Mouse (Mus musculus): ENCODE data around the gene Gng7.
"Not testable (repeated sequence)": the region's sequence is repeated elsewhere in the genome, so short reads cannot be mapped to it uniquely, and the experiment has no call there.

Gene Gng7

DNA sequence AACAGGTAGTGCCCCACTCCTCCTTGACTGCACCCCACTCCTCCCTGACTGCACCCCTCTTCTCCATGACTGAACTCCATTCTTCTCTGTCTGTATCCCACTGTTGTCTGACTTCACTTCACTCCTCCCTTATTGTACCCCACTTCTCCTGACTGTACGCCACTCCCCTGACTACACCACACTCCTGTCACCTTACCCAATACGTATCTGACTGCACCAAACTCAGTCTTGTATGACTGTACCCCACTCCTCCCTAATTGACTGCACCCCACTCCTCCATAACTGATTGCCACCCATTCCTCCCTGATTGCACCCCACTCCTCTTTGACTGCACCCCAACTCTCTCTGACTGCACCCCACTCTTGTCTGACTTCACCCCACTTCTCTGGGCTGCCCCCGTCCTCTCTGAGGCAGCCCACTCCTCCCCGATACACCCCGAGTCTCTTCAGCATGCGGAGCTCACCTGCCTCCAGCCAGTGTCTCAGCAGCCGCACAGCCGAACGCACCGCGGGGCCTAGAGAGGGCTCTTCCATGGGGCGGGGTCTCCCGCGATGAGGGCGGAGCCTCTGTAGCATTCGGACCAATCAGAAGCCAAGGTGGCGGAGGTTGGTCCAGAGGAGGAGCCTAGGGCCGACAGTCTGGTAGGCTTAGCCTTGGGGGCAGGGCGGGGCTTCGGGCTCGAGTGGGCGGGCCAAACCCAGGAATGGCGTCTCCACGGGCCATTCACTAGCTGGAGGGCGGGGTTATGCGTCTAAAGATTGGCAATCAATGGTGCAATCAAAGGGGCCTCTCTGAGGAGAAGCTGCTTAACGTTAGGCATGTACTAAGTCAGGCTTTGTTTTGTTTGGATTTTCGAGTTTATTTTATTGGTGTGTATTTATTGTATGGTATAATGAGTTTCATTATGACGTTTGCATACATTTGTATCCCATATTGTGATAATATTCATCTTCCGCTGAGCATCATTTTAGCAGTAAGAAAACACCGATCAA, at the start of gene Gng7:
Gng7 (minus strand) TSS at position 553 of the 992 bp plus-strand sequence.
- peak; percentile 92 for DNase-seq (ENCODE audit: low read depth, low spot score)

DNA sequence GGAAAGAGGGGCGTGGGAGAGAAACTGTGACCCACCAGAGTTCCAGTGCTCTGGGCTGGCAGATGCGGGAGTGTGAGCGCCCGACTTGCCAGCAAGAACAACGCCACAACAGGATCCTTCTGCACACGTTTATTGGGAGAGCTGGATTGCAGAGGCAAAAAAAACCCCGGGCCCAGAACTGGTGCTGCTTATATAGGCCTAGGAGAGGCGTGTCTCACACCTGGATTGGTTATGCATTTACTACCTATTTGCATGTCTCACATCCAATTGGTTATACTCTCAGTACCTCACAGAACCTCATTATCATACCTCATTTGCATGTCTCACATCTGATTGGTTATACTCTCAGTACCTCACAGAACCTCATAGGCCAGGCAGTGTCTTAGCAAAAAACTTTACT, 49.8 kb upstream of the Gng7 start:
- not testable (repeated sequence) for DNase-seq (ENCODE audit: low read depth, low spot score)

DNA sequence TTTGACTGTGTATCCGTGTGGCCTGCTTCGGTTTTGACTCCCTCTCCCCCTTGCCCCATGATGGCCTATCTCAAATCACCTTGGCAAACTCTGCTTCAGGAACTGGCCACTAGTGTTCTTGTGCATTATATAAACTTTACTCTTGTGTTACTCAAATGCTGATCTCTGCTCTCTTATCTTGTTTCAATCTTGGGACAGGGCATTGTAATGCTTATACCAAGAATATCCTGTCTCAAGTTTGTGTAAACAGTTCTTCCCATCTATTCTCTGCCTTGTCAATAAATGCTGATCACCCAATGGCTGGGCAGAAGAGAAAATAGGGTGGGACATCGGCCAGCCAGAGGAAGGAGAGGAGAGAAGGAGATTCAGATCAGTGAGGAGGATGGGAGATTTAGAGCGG, 48.0 kb upstream of the Gng7 start:
- DNase-seq (ENCODE audit: low read depth, low spot score), result no peak

DNA sequence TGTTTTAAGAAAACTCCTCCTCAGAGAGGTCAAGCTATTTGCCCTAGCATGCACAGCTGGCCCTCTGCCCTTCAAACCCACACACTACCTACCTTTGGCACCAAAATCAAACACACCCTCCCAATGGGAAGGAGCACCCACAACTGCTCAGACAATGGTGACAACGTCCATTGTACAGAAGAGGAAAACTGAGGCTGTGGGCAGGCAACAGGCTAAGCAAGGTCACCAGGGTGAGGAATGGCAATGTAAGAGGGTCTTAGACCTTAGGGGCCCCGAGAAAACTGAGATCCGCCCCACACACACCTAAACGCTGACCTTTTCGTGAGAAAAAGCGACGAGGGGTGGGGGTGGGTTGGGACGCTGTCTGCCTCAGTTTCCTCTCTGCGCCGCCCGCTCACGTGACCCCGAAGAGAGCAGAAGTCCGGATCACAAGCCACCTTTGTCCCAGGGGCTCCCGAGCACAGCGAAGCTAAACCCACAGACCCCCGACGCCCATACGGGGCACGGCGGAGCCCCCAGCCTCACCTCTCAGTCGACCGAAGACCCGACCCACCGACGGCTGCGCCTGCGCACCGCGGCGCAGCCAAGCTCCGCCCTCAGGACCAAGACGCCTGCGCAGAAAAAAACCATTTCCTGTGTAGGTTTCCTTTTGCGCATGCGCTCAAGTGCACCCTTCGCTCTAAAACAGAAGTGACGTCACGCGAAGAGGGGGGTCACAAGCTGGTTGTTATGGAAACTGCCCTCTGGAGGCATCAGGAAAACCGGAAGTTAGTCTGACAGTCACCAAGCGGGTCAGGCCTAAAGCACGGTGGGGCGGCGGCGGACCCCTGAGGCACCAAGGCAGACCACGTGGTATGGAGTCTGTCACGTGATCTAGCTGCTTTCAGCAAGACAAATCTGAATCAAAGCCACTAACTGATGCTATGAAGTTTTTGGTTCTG, 45.1 kb upstream of the Gng7 start, which contains the start of gene Sgta:
Sgta (minus strand) TSS at position 579 of the 941 bp plus-strand sequence.
- peak; percentile 100 for DNase-seq (ENCODE audit: low read depth, low spot score)

DNA sequence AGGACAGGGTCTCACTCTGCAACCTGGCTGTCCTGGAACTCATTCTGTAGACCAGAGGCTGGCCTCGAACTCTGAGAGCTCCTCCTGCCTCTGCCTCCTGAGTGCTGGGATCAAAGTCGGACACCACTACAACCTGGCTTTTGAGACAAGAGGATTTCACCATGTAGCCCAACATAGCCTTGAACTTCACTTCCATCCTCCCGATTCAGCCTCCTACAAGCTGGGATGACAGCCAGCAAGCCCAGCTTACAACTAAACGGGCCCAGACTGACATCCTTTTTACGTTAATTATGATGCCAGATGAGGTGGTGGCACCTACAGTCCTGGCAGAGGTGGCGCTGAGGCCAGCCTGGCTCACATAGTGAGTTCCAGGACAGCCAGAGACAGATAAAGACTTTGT, 44.2 kb upstream of the Gng7 start:
- DNase-seq (ENCODE audit: low read depth, low spot score), result no peak

DNA sequence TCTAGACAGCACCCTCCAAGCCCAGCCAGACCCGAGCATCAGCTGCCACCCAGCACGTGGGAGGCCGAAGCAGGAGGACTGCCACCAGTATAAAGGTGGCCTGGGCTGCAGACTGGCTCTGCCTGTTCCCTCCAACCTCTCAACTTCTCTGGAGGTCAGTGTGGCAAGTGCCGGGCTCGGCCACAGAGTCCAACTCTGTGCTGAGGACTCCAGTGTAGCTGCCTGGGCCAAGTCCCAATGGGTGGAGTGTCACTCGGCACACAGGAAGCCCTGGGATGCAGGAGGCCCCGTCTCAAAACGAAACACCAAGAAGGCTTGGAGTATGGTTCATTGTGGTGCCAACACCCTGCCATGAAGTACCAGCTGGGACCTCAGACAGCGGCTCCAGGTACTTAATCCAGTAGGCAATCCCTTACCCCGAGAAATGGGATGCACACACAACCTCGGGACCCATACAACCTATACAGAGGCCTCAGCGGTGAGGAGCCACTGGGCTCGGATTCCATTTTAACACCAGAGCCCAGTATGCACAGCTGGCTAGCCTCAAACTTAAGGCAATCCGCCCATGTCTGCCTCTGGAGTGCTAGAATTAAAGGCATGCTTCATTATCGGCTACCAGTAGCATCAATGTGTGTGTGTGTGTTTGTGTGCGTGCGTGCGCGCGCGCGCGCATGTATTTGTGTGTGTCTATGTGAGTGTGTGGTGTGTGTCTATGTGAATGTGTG, 42.8 kb upstream of the Gng7 start:
- DNase-seq (ENCODE audit: low read depth, low spot score), result no peak

DNA sequence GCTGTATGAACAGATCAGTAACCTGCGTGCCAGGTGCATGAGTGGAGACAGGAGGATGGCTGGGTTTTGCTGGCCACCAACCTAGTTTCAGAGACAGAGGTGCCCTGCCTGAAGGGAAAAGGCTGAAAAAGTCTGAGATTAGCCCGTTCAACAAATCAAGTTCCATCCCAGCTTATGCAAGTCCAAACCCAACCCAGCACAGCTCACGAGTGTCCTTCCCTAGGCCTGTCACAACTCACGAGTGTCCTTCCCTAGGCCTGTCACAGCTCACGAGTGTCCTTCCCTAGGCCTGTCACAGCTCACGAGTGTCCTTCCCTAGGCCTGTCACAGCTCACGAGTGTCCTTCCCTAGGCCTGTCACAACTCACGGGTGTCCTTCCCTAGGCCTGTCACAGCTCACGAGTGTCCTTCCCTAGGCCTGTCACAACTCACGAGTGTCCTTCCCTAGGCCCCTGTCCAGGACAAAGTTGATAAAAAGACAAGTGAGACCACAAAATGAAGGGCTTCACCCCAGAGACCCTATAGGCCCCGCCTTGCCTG, 41.1 kb upstream of the Gng7 start:
- not testable (repeated sequence) for DNase-seq (ENCODE audit: low read depth, low spot score)

DNA sequence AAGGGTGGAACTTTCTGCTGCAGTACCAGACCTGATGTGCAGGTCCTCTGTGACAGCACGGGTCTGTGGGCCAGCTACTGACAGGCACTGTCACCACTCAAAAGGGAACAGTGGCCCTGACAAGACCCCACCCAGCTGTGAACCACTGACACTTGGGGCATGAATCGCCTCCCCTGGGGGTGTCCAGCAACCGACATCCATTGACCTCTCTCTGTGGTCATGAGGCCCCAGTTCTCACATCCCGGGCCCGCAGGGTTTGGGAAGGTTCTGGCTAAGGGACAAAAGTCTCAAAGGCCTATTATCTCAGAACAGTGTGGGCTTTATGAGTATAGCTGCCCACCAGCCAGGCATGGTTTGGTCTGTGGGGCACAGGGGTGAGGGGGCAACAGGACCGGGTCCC, 40.4 kb upstream of the Gng7 start:
- DNase-seq (ENCODE audit: low read depth, low spot score), result no peak

DNA sequence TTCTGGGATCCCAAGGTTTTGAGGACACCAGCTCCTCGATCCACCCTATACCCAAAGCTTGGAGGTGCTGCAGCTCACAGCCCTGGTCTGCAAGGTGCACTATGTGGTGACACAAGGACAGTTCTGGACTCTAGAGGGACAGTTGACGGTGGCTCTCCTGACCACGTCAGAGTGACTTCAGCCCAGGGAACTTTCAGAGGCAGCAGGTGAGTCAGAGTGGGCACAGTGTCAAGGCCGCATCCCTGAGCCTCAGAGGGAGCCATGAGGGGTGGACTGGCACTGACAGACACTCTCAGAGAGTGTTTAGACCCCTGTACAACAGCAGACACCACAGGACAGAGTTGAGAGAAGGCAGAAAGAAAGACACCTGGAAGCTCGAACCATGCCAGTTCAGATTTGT, 37.8 kb upstream of the Gng7 start:
- no peak for DNase-seq (ENCODE audit: low read depth, low spot score)

DNA sequence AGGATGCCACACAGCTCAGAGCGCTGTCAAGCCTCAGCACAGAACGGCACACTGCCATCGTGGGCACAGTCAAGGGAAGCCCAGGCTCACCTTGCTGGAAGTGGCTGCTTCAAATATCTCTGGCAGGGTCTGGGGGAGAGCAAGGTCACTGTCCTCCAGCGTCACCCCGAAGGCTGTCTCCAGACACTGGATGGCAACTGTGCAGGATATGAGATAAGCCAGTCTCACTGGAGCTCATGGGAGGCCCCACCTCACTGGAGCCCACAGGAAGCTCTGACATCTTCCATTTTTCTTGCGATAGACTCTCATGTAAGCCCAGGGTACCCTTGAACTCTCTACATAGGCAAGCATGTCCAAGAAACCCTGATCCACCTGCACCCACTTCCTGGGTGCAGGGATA, 36.4 kb upstream of the Gng7 start:
- no peak for DNase-seq (ENCODE audit: low read depth, low spot score)

DNA sequence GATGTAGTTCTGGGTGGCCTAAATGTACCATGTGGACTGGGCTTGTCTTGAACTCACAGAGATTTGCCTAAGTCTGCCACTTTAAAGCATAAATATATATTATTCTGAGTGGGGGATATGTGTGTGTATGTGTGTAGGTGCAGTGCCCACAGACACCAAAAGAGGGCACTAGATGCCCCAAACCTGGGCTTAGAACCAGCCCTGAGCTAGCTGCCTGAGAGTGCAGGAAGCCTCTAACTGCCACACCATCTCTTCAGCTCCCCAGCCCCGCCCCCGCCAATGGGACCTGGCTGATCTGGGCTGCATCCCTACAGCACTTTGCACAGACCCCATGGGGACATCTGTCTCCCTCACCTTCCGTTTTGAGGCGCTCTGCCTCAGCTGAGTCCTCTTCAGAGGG, 35.9 kb upstream of the Gng7 start:
- DNase-seq (ENCODE audit: low read depth, low spot score), result no peak

DNA sequence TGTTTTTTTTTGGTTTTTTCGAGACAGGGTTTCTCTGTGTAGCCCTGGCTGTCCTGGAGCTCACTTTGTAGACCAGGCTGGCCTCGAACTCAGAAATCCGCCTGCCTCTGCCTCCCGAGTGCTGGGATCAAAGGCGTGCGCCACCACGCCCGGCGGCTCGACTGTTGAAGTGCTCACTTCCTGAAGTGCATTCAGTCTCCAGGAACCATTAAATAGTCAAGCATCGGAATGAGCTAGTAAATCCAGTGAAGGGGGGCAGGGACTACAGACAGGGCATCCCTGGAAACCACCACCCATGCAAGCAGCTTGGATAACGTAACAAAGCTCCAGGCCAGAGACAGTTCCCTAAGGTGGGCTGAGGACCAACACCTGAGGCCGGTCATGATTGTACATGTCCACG, 30.5 kb upstream of the Gng7 start:
- DNase-seq (ENCODE audit: low read depth, low spot score), result not testable (repeated sequence)

DNA sequence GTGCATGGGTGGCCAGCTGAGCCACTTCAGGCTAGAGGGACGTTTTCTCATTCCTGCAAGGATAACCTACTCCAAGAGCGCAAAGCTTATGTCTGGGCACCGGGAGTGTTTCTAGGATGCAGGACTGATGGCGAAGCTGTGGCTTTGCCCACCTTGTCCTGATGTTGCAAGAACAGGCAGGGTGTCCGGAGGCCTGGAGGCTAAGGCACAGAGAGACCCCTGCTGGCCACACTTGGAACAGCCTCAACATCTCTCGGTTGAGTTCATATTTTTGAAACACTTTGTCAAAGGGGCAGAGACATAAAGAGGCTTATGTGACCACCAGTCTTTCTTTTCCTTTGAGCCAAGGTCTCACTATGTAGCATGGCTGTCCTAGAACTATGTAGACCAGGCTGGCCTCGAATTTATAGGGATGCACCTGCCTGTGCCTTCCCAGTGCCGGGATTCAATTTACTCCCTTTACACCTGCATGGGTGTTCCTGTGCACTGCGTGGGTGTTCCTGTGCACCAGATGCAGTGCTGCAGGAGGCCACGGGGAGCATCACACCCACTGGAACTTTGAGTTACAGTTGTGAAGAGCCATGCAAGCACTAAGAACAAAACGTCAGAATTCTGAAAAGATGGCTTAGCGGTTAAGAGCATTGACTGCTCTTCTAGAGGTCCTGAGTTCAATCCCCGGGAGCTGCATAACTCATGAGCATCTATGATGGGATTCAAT, 26.9 kb upstream of the Gng7 start:
- no peak for DNase-seq (ENCODE audit: low read depth, low spot score)

DNA sequence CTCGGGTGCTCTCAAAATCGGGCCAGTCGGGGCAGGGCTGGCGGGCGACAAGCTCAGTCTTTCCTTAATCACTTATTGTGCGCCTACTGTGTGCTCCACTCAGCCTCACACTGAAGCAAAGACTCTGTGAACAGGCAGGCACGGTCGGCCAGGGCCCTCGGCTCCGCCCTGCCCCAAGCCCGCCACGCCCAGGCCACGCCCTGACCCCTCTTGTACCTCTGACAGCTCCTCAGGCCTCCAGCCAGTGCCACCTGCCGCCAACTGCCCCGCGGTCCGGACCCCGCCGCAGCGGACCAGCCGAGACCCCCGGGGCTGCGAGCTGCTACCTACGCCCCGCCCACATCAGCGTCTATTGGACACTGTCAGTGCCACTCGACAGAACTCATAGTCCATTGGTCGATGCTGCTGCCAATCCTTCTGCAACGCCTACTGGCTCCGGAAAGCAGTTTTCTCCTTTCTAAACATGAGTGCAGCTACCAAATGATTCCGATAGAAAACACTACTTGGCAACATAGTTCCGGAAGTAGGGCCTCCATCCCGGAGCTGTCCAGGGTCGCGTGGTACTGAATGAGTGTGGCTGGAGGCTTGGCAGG, 22.3 kb upstream of the Gng7 start, which contains the start of gene Slc39a3:
Slc39a3 (minus strand) TSS at position 439 of the 593 bp plus-strand sequence.
- peak; percentile 96 for DNase-seq (ENCODE audit: low read depth, low spot score)

DNA sequence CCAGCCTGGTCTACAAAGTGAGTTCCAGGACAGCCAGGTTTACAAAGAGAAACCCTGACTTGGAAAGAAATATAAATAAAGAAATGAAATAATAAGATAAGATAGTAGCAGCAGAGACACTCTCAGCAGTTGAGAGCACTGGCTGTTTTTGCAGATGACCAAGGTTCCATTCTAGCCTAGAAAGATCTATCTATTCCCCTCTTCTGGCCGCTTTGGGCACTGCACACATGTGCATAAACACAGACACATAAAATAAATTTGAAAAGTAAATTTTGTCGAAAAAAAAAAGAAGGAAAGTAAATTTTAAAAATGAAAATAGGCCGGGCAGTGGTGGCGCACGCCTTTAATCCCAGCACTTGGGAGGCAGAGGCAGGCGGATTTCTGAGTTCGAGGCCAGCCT, 21.5 kb upstream of the Gng7 start:
- DNase-seq (ENCODE audit: low read depth, low spot score), result no peak

DNA sequence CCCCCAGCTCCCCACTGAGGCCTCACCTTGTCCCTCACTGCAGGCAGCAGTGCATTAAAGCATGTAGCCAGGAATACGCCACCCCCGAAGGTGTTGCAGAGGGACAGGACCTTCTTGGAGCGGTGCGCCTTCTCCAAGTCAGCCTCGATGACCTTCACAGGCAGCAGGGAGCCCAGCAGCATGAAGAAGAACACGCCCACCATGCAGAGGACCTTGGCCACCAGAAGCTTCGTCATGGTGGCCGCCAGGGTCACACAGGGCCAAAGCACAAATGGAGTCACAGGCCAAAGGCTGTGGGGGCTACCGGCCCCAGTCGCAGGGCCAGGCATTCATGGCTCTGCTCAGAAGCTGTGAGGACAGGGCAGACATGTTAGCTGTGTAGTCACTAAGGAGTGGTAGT, 18.8 kb upstream of the Gng7 start:
- no peak for DNase-seq (ENCODE audit: low read depth, low spot score)

DNA sequence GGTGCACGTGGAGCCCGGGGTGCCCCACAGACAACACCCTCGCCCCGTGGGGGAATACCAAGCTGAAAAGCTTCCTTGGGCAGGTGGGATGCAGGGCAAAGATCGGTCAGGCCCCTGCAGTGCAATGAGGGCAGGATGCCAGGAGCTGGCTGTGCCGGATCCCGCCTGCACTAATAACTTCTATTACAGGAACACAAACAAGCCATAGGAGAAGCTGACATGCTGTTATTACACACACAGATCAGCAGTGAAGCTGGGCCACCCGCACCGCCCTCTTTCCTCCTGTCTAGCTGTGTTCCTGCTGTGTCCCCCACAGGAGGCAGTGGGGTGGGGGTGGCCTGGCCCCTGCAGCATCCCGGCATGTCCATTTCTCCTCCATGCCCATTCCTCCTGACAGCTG, 14.3 kb upstream of the Gng7 start:
- no peak for DNase-seq (ENCODE audit: low read depth, low spot score)

DNA sequence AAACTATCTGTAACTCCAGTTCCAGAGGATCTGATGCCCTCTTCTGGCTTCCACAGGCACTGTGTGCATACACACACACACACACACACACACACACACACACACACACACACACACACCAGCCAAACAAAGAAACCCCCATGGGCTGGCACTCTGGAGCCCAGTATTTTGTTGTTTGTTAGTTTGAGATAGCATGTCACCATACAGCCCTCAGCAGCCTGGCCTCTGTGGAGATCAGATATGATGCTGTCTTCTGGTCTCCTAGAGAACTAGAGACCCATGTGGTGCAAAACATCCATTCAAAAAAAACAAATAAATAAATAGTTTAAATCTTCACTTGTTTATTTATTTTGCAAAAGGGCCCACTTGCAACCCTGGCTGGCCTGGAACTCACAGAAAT, 13.5 kb upstream of the Gng7 start:
- no peak for DNase-seq (ENCODE audit: low read depth, low spot score)

DNA sequence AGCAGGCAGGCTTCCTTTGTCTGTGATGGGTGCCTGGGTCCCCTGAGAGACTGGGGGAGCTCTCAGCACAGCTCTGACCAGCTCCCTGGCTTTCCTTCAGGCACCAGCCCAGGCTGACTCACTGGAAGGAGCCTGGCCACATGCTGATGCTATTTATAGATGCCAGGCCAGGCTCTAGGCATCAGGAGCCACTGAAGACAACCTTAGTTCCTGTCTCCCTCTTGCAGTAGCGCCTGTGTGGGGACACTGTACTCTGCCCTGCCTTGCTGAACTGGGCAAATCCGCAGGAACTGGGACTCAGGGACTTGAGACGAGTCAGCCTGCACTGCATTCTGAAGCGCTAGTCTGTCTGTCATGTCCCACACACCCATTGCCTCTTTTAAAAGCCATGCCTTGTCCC, 12.6 kb upstream of the Gng7 start:
- no peak for DNase-seq (ENCODE audit: low read depth, low spot score)

DNA sequence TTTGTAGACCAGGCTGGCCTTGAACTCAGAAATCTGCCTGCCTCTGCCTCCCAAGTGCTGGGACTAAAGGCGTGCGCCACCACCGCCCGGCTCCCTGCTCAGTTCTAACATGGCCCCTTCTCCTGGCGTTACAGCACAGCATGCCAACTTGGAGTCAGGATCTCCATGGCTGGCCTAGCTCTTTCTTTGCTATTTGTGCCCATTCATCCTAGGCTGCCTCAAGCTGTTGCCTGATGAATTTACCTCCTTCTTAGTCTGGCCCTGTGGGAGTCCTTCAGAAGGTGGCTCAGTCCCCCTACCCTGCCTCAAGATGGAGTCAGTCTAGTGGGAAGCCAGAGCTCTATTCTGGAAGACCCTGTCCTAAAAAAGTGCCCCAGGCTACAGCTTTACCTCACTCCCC, 12.1 kb upstream of the Gng7 start:
- no peak for DNase-seq (ENCODE audit: low read depth, low spot score)
